Mouse (Mus musculus) liver, embryonic 11.5 days (tissue): ENCODE measurements around the gene Srcin1. TPM values are rescaled to one million over a fixed set of nuclear protein-coding genes. Genes with fewer than 3 reads are reported as not detected.

ENCODE experiments used
- ATAC-seq: fragments of 200-750 bp; cut with Nextera tagmentation; replicated peaks from 2 replicates; pipeline ENCODE4 v1.8.0; 2017; ENCODE audit warnings: moderate number of reproducible peaks, mild to moderate bottlenecking, moderate TSS enrichment, moderate library complexity; ENCODE audit not compliant: low FRiP score
- DNase-seq: peaks from one replicate; pipeline ENCODE4 v3.0.0-alpha.2; 2017; ENCODE audit warnings: low spot score
- H3K27ac ChIP-seq: fragments of 300-500 bp; sonication (generic); 2 replicates; pipeline ENCODE4 v1.5.1; 2014; ENCODE audit warnings: mild to moderate bottlenecking, low read depth, low read length, control low read depth
- H3K27me3 ChIP-seq: fragments of 300-500 bp; sonication (generic); replicated peaks from 2 replicates; pipeline ENCODE4 v1.6.1; 2014; ENCODE audit warnings: low read length, mixed read lengths; ENCODE audit not compliant: control insufficient read depth, insufficient read depth
- H3K36me3 ChIP-seq: fragments of 300-500 bp; sonication (generic); 2 replicates; pipeline ENCODE4 v1.6.1; 2014; ENCODE audit warnings: mild to moderate bottlenecking, low read length, moderate library complexity, mixed read lengths; ENCODE audit not compliant: control insufficient read depth, insufficient read depth
- H3K4me1 ChIP-seq: fragments of 300-500 bp; sonication (generic); replicated peaks from 2 replicates; pipeline ENCODE4 v1.6.1; 2014; ENCODE audit warnings: low read length, mixed read lengths; ENCODE audit not compliant: control insufficient read depth, insufficient read depth
- H3K4me2 ChIP-seq: fragments of 300-500 bp; sonication (generic); 2 replicates; pipeline ENCODE4 v1.6.1; 2014; ENCODE audit warnings: mild to moderate bottlenecking, control low read depth, moderate library complexity
- H3K4me3 ChIP-seq: fragments of 300-500 bp; sonication (generic); 2 replicates; pipeline ENCODE4 v1.5.1; 2014; ENCODE audit warnings: low read depth, low read length, control low read depth
- H3K9ac ChIP-seq: fragments of 300-500 bp; sonication (generic); 2 replicates; pipeline ENCODE4 v1.6.1; 2014; ENCODE audit warnings: low read depth, low read length, control low read depth
- H3K9me3 ChIP-seq: fragments of 300-500 bp; sonication (generic); 2 replicates; pipeline ENCODE4 v1.6.1; 2016; ENCODE audit warnings: low read length, inconsistent platforms, mixed read lengths; ENCODE audit not compliant: control insufficient read depth
- WGBS: fragments of 180-500 bp; shearing (Covaris S2); extraction: QIAGEN DNeasy Blood & Tissue Kit; methylation state at CpG from one replicate; pipeline ENCODE4 v1.1.7; 2014; 5-methylcytosine and 5-hydroxymethylcytosine counted together
- polyA plus RNA-seq: library from polyadenylated mRNA; unstranded; fragments of >200 nt; fragmentation: Nextera tagmentation; extraction: Ambion mirVana; gene quantifications from 2 replicates; pipeline ENCODE4 v1.2.1, GENCODE M21; 2014

Srcin1 gene
- polyA plus RNA-seq, 1 experiment from 2014 or later = 0.14 TPM

- Histone ChIP-seq H3K4me2 (no peak overlapping the region), H3K9me3 (no peaks in the 10 kb centered on the region), H3K27ac (no peak overlapping the region), H3K36me3 (no peaks in the 10 kb centered on the region), H3K27me3 (peaks cover 3% of the 10 kb centered on the region; the same call in 1 of the 2 replicates), H3K4me3 (no peak overlapping the region), H3K4me1 (no peaks in the 10 kb centered on the region), H3K9ac (no peak overlapping the region)
- no peak for DNase-seq
- no peak for ATAC-seq
- WGBS = 57% methylated on average over 4 of the region's 4 CpGs
These were observed 32.9 kb upstream of the Srcin1 start for GRCm38 (mm10) chr11:97608933-97609332.

GRCm38 (mm10) chr11:97607056-97607725, 31.2 kb upstream of the Srcin1 start:
- WGBS = 94% methylated on average over 8 of the region's 8 CpGs

GRCm38 (mm10) chr11:97603891-97604290, 27.9 kb upstream of the Srcin1 start:
- Histone ChIP-seq H3K27ac (no peak overlapping the region), H3K9ac (no peak overlapping the region), H3K36me3 (no peaks in the 10 kb centered on the region), H3K4me3 (no peak overlapping the region), H3K27me3 (no peaks in the 10 kb centered on the region), H3K9me3 (no peaks in the 10 kb centered on the region), H3K4me1 (no peaks in the 10 kb centered on the region), H3K4me2 (no peak overlapping the region)
- DNase-seq (no peak), ATAC-seq (no peak)
- WGBS = 64% methylated on average over 10 of the region's 10 CpGs

More at GRCm38 (mm10) chr11:97607056-97607725, 31.2 kb upstream of the Srcin1 start:
- Histone ChIP-seq H3K4me2 (no peak overlapping the region), H3K9ac (no peak overlapping the region), H3K4me1 (no peaks in the 10 kb centered on the region), H3K27me3 (peaks cover 3% of the 10 kb centered on the region; the same call in 1 of the 2 replicates), H3K9me3 (no peaks in the 10 kb centered on the region), H3K4me3 (no peak overlapping the region), H3K36me3 (no peaks in the 10 kb centered on the region), H3K27ac (no peak overlapping the region)
- DNase-seq = no peak
- ATAC-seq = no peak

- no peak overlapping the region for H3K27ac ChIP-seq
These were observed 26.2 kb upstream of the Srcin1 start for GRCm38 (mm10) chr11:97602223-97602622.

GRCm38 (mm10) chr11:97599104-97599503, 23.1 kb upstream of the Srcin1 start:
- Histone ChIP-seq H3K27me3 (no peaks in the 10 kb centered on the region), H3K36me3 (no peaks in the 10 kb centered on the region), H3K4me1 (no peaks in the 10 kb centered on the region), H3K4me3 (peak overlapping the region; percentile 20), H3K27ac (no peak overlapping the region), H3K9ac (no peak overlapping the region), H3K4me2 (no peak overlapping the region), H3K9me3 (no peaks in the 10 kb centered on the region)
- ATAC-seq (no peak), DNase-seq (no peak)
- WGBS = 77% methylated on average over 8 of the region's 8 CpGs

More at GRCm38 (mm10) chr11:97602223-97602622, 26.2 kb upstream of the Srcin1 start:
- Histone ChIP-seq H3K36me3 (no peaks in the 10 kb centered on the region), H3K4me1 (no peaks in the 10 kb centered on the region), H3K4me3 (no peak overlapping the region), H3K27me3 (no peaks in the 10 kb centered on the region), H3K9ac (no peak overlapping the region), H3K4me2 (no peak overlapping the region), H3K9me3 (no peaks in the 10 kb centered on the region)
- ATAC-seq (no peak), DNase-seq (no peak)
- WGBS = 34% methylated on average over 6 of the region's 6 CpGs

- ATAC-seq (no peak), DNase-seq (no peak)
- Histone ChIP-seq H3K27me3 (no peaks in the 10 kb centered on the region), H3K9ac (no peak overlapping the region), H3K36me3 (no peaks in the 10 kb centered on the region), H3K4me2 (peak overlapping the region; percentile 21; the same call in 1 of the 2 replicates), H3K9me3 (no peaks in the 10 kb centered on the region), H3K4me3 (peak overlapping the region; percentile 20), H3K4me1 (no peaks in the 10 kb centered on the region), H3K27ac (no peak overlapping the region)
- WGBS = 62% methylated on average over 10 of the region's 10 CpGs
These were observed 22.1 kb upstream of the Srcin1 start for GRCm38 (mm10) chr11:97597945-97598691.

- H3K36me3 ChIP-seq = no peaks in the 10 kb centered on the region
- H3K4me3 ChIP-seq = no peak overlapping the region
- no peaks in the 10 kb centered on the region for H3K4me1 ChIP-seq
- H3K27me3 ChIP-seq = peaks cover 8% of the 10 kb centered on the region; the same call in 1 of the 2 replicates
- ATAC-seq = no peak
- H3K4me2 ChIP-seq = no peak overlapping the region
- DNase-seq = no peak
- no peak overlapping the region for H3K9ac ChIP-seq
- H3K27ac ChIP-seq = no peak overlapping the region
- WGBS = 38% methylated on average over 6 of the region's 6 CpGs
- H3K9me3 ChIP-seq = no peaks in the 10 kb centered on the region
These were observed 18.1 kb upstream of the Srcin1 start for GRCm38 (mm10) chr11:97594136-97594535.

GRCm38 (mm10) chr11:97591910-97592309, 15.9 kb upstream of the Srcin1 start:
- no peak for ATAC-seq
- WGBS = 42% methylated on average over 5 of the region's 5 CpGs
- no peak overlapping the region for H3K9ac ChIP-seq
- no peaks in the 10 kb centered on the region for H3K4me1 ChIP-seq
- H3K4me2 ChIP-seq = no peak overlapping the region
- H3K27ac ChIP-seq = no peak overlapping the region
- H3K9me3 ChIP-seq = no peaks in the 10 kb centered on the region
- H3K36me3 ChIP-seq = no peaks in the 10 kb centered on the region
- no peak for DNase-seq
- H3K4me3 ChIP-seq = no peak overlapping the region
- peaks cover 8% of the 10 kb centered on the region; the same call in 1 of the 2 replicates for H3K27me3 ChIP-seq
